Mouse (Mus musculus) heart, adult 2 months (tissue): ENCODE results near the gene Gm45837. TPM values are rescaled to one million over a fixed set of nuclear protein-coding genes. Genes with fewer than 3 reads are reported as not detected.
A peak's percentile ranks its signal among the peaks of the same experiment; 100 is the strongest.

ENCODE experiments used
- DNase-seq, 2 experiments: peaks; one replicate each; pipeline ENCODE4 v3.0.0; 2021
- H3K27ac ChIP-seq: fragments of 200-600 bp; 2 replicates; pipeline ENCODE4 v1.8.1; 2022
- H3K27me3 ChIP-seq: fragments of 200-500 bp; 2 replicates; pipeline ENCODE4 v1.6.1; 2012; ENCODE audit warnings: mild to moderate bottlenecking, low read length, inconsistent platforms, mixed read lengths; ENCODE audit not compliant: control insufficient read depth, insufficient read depth
- H3K36me3 ChIP-seq: fragments of 200-500 bp; 2 replicates; pipeline ENCODE4 v1.6.1; 2012; ENCODE audit warnings: low read length, inconsistent platforms; ENCODE audit not compliant: control insufficient read depth, insufficient read depth
- H3K4me1 ChIP-seq: fragments of 200-500 bp; 2 replicates; pipeline ENCODE4 v1.6.1; 2011; ENCODE audit warnings: low read length; ENCODE audit not compliant: control insufficient read depth, insufficient read depth
- H3K4me3 ChIP-seq: fragments of 200-600 bp; 2 replicates; pipeline ENCODE4 v1.8.1; 2022
- H3K79me2 ChIP-seq: fragments of 200-500 bp; replicated peaks from 2 replicates; pipeline ENCODE4 v1.6.1; 2012; ENCODE audit warnings: mild to moderate bottlenecking, inconsistent platforms, low read length, moderate library complexity, mixed read lengths; ENCODE audit not compliant: control insufficient read depth, insufficient read depth
- H3K9ac ChIP-seq: fragments of 200-500 bp; 2 replicates; pipeline ENCODE4 v1.6.1; 2012; ENCODE audit warnings: low read depth, mild to moderate bottlenecking, control low read depth, inconsistent platforms, low read length, mixed read lengths
- CTCF ChIP-seq: fragments of 200-600 bp; IDR thresholded peaks from 2 replicates; pipeline ENCODE4 v1.8.1; 2022; ENCODE audit warnings: antibody characterized with exemption, mild to moderate bottlenecking, moderate library complexity
- EP300 ChIP-seq: fragments of 200-500 bp; IDR thresholded peaks from 2 replicates; pipeline ENCODE4 v1.6.1; 2011; ENCODE audit warnings: low read depth, low read length, control low read depth; ENCODE audit not compliant: insufficient read depth
- POLR2A ChIP-seq: fragments of 200-500 bp; IDR thresholded peaks from 2 replicates; pipeline ENCODE4 v1.6.1; 2011; ENCODE audit warnings: mild to moderate bottlenecking, low read depth, low read length, control low read depth; ENCODE audit not compliant: insufficient read depth
- WGBS: fragments of 180-500 bp; shearing (Covaris S2); methylation state at CpG from one replicate; pipeline ENCODE4 v1.1.7; 2018; 5-methylcytosine and 5-hydroxymethylcytosine counted together
- intact Hi-C: fragments of 180-260 bp; cut with DNase I; formaldehyde crosslinking; loops from one replicate; pipeline ENCODE4 v1.15.1; 2025
- polyA plus RNA-seq: library from polyadenylated mRNA; depleted of rRNA; stranded (reverse); fragments of >200 nt; gene quantifications from 2 replicates; pipeline ENCODE4 v1.2.3, GENCODE M21; 2012
- total RNA-seq, 2 experiments: library from RNA; stranded (reverse); gene quantifications; 2 replicates each; pipeline ENCODE4 v1.2.3; 2021

Gene Gm45837
- total and polyA plus RNA-seq, 3 experiments: not detected

- peak overlapping the region; percentile 1; the same call in 1 of the 2 replicates for H3K4me3 ChIP-seq
- DNase-seq: peak in 1 of 2 experiments; percentile 35
- 0 out of 2 replicates have a peak, but pooled peaks cover 3% of the 10 kb centered on the region for H3K79me2 ChIP-seq
- 57% methylated on average over 6 of the region's 6 CpGs for WGBS
- intact Hi-C loops: no loop called here
- peak overlapping the region; percentile 77 for H3K27ac ChIP-seq
- H3K9ac ChIP-seq: no peak overlapping the region
- H3K36me3 ChIP-seq: peaks cover 3% of the 10 kb centered on the region
- no peaks in the 10 kb centered on the region for H3K27me3 ChIP-seq
- TF ChIP-seq EP300 (no peak), CTCF (no peak), POLR2A (no peak)
- H3K4me1 ChIP-seq: peaks cover 35% of the 10 kb centered on the region
Observed at GRCm38 (mm10) chr7:101455141-101455540, 44.5 kb downstream of the Gm45837 start.

GRCm38 (mm10) chr7:101456318-101456717 is 45.6 kb downstream of the Gm45837 start:
- Histone ChIP-seq H3K27me3 (no peaks in the 10 kb centered on the region), H3K4me3 (peak overlapping the region; percentile 30; the same call in 1 of the 2 replicates), H3K4me1 (peaks cover 39% of the 10 kb centered on the region), H3K36me3 (peaks cover 3% of the 10 kb centered on the region), H3K79me2 (0 out of 2 replicates have a peak, but pooled peaks cover 3% of the 10 kb centered on the region), H3K27ac (peak overlapping the region; percentile 77), H3K9ac (peak overlapping the region; percentile 19)
- TF ChIP-seq EP300 (no peak), POLR2A (no peak)
- intact Hi-C loops: no loop called here
- peak in 1 of 2 experiments; percentile 24 for DNase-seq
- 69% methylated on average over 4 of the region's 4 CpGs for WGBS

GRCm38 (mm10) chr7:101456789-101457188 is 46.1 kb downstream of the Gm45837 start:
- DNase-seq: peak; percentile 55 to 64
- no peaks in the 10 kb centered on the region for H3K27me3 ChIP-seq
- intact Hi-C loops: no loop called here

GRCm38 (mm10) chr7:101457283-101457682 is 46.6 kb downstream of the Gm45837 start:
- no peak for TF ChIP-seq EP300
- TF ChIP-seq POLR2A: no peak
- no peak for TF ChIP-seq CTCF
- Histone ChIP-seq H3K27me3 (no peaks in the 10 kb centered on the region), H3K9ac (no peak overlapping the region; the same call in 1 of the 2 replicates), H3K79me2 (0 out of 2 replicates have a peak, but pooled peaks cover 1% of the 10 kb centered on the region), H3K4me1 (peaks cover 43% of the 10 kb centered on the region), H3K27ac (peak overlapping the region; percentile 77), H3K36me3 (peaks cover 3% of the 10 kb centered on the region), H3K4me3 (peak overlapping the region; percentile 30)
- 60% methylated on average over 5 of the region's 5 CpGs for WGBS
- intact Hi-C loops: no loop called here
- DNase-seq: peak in 1 of 2 experiments; percentile 30

More at GRCm38 (mm10) chr7:101456789-101457188, 46.1 kb downstream of the Gm45837 start:
- H3K79me2 ChIP-seq: 0 out of 2 replicates have a peak, but pooled peaks cover 3% of the 10 kb centered on the region
- TF ChIP-seq EP300: peak; percentile 57; the same call in 1 of the 2 replicates
- TF ChIP-seq POLR2A: peak; percentile 16; the same call in 1 of the 2 replicates
- no peak for TF ChIP-seq CTCF
- H3K9ac ChIP-seq: no peak overlapping the region; the same call in 1 of the 2 replicates
- peak overlapping the region; percentile 30 for H3K4me3 ChIP-seq
- WGBS: 44% methylated on average over 5 of the region's 5 CpGs
- H3K36me3 ChIP-seq: peaks cover 3% of the 10 kb centered on the region
- H3K27ac ChIP-seq: peak overlapping the region; percentile 77
- peaks cover 39% of the 10 kb centered on the region for H3K4me1 ChIP-seq

- H3K79me2 ChIP-seq: 0 out of 2 replicates have a peak, but pooled peaks cover 1% of the 10 kb centered on the region
- WGBS: 48% methylated on average over 8 of the region's 8 CpGs
- TF ChIP-seq POLR2A: peak; percentile 50
- no peak for TF ChIP-seq CTCF
- TF ChIP-seq EP300: no peak
- H3K4me1 ChIP-seq: peaks cover 45% of the 10 kb centered on the region
- intact Hi-C loops: no loop called here
- peaks cover 3% of the 10 kb centered on the region for H3K36me3 ChIP-seq
- peak; percentile 64 to 69 for DNase-seq
- H3K4me3 ChIP-seq: peak overlapping the region; percentile 30
- H3K9ac ChIP-seq: peak overlapping the region; percentile 32
- no peaks in the 10 kb centered on the region for H3K27me3 ChIP-seq
- H3K27ac ChIP-seq: peak overlapping the region; percentile 77
Observed at GRCm38 (mm10) chr7:101457801-101458200, 47.1 kb downstream of the Gm45837 start.

GRCm38 (mm10) chr7:101458278-101458781 is 47.6 kb downstream of the Gm45837 start:
- H3K4me3 ChIP-seq: peak overlapping the region; percentile 23; the same call in 1 of the 2 replicates

More at GRCm38 (mm10) chr7:101458278-101458781, 47.6 kb downstream of the Gm45837 start:
- Histone ChIP-seq H3K27ac (peak overlapping the region; percentile 77), H3K79me2 (0 out of 2 replicates have a peak, but pooled peaks cover 1% of the 10 kb centered on the region), H3K36me3 (peaks cover 7% of the 10 kb centered on the region), H3K4me1 (peaks cover 48% of the 10 kb centered on the region), H3K27me3 (no peaks in the 10 kb centered on the region), H3K9ac (peak overlapping the region; percentile 32)
- TF ChIP-seq EP300: no peak
- no peak for TF ChIP-seq POLR2A
- TF ChIP-seq CTCF: no peak
- 42% methylated on average over 4 of the region's 4 CpGs for WGBS
- DNase-seq: peak in 1 of 2 experiments; percentile 35
- intact Hi-C loops: no loop called here
